Mouse (Mus musculus): ENCODE results near the gene Gpr55. TPM values are rescaled to one million over a fixed set of nuclear protein-coding genes. Genes with fewer than 3 reads are reported as not detected.
"Not testable (repeated sequence)": the region's sequence is repeated elsewhere in the genome, so short reads cannot be mapped to it uniquely, and the experiment has no call there.

The Gpr55 gene
- 10 to 100 TPM in 1 of 2 experiments, 1 to 10 TPM in 1; 2.7 to 10.2 TPM for polyA plus RNA-seq (2017; shearing (Covaris generic))

DNA sequence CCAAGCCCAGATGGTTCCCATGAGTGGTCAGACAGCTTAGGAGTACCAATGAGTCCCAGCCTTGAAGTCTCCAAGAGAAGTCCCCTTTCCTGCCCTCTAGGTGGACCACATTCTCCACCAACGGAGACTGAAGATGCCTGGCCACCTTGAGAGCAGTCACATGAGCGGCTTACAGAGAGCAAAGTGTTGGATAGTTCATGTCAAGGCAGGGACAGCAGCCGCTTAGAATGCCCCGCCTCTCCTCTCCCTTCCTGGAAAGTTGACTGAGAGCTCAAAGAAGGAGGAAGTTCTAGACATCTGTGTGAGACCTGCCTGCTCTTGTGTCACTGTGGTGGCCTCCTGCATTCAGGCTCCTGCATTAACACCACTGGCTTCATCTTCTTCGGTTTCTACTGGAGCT lies at the start of gene Gpr55:
Gene Gpr55, minus strand, starts transcription at position 135 of the 400 bp plus-strand sequence.
- peak; percentile 24 for ATAC-seq

DNA sequence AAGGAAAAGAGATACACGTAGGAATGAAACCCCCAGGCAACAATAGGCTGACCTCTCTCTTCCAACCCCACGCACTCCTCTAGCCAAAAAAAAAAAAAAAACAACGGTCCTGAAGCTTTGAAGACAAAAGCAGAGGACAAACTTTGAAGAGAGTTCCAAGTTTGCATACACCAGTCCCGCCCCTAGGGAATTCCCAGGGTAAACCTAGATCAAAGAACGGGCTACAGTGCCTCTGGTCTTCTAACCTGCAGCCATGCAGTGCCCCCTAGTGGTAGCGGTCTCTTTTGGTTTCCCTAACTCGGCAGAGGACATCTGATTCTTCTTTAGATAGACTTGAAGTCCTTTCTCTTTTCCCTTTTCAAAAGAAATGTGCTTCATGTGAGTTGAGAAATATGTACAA lies 47.0 kb upstream of the Gpr55 start:
- ATAC-seq = peak; percentile 90

DNA sequence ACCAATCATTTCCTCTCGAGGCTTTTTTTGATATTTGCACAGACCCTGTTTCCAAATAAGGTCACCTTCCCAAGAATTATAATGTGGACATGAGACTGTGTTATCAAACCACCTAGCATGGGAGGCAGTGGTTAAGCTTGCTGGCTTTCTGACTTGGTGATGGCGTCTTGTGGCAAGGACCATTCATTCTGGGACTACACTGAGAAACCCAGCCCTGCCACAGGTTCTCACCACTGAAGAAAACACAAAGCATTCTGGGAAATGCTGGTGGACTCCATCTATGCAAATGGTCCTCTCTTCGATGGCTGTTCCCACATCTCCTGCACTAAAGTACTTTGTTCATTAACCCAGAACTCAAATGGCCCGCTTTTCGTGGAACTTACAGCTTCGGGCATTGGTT lies 45.2 kb upstream of the Gpr55 start:
- no peak for ATAC-seq

DNA sequence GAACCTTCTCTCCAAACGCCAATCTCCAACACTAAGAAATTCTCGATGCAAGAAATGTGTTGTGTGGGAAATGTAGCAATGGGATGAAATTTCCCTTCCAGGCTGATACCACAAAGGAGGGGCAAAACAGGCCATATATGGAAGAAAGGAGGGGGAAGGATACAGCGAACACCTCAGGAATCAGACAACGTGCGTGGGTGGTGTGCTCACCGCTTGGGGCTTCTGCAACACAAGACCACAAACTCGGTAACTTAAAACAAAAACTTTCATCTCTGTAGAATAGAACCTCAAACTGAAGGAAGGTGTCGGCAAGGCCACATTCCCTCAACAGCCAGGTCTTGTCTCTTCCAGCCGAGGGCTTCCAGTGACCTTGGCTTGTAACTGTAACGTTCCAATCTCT lies 44.7 kb upstream of the Gpr55 start:
- ATAC-seq = peak; percentile 63

DNA sequence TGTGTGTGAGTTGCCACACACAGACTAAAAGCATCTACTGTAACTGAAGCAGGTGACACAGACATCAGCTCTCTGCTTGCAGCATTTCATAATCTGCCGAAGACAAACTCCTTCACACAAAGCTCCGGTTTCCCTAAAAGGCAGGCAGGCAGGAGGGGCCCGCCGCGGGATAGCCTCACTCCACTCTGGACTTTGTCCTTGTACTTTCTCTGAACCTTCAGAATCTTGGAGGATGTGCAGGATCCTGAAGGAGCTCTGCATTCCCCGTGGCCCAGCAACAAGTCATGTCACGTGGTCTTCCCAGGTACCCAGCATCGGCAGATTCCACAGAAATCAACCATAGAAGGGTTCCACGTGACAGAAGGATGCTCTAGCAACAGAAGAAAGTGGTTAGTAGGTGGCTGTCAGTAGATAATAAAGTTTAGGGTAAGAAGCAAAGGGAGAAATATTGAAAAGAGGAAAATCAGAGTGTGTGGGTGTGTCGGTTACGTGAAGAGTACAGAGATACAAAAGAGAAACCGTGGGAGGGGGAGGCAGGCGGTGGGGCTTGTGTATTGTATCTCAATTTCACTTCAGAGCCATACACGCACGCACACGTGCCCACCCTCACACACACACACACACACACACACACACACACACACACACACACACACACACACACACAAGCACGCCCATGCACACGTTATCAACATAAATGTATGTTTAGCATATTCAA lies 39.2 kb upstream of the Gpr55 start:
- peak; percentile 38 for ATAC-seq

DNA sequence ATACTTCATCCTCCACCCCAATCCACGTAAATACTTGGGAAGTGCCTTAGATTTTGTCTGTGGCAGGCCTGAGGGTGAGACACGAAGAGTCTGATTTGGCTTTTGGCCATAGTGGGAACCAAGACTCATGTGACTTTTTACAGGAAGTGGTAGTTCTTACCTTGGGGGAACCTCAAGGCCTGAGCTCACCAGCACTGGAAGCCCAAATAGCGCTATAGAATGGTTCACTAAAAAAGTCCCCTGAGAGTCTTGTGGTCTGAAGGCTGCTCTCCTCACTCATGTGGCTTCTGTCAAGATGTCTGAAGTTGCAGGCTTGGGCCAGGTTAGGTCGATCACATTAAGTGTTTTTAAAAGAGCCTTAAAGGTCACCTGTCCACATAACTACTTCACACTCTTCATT lies 37.2 kb upstream of the Gpr55 start:
- peak; percentile 93 for ATAC-seq

DNA sequence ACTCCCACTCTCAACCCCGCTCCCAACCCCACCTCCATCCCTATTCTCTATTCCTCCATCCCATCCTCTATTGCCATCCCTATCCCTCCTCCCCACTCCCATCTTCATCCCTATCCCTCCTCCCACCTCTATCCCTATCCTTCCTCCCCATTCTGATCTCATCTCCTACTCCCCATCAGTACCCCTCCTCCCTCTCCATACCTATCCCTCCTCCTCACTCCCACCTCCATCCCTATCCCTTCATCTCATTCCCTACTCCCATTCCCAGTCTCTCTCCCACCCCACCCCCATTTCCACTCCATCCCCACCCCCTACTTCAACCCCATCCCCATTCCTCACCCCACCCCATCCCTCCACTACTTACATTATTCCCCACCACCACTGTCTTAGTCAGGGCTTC lies 36.4 kb upstream of the Gpr55 start:
- no peak for ATAC-seq

DNA sequence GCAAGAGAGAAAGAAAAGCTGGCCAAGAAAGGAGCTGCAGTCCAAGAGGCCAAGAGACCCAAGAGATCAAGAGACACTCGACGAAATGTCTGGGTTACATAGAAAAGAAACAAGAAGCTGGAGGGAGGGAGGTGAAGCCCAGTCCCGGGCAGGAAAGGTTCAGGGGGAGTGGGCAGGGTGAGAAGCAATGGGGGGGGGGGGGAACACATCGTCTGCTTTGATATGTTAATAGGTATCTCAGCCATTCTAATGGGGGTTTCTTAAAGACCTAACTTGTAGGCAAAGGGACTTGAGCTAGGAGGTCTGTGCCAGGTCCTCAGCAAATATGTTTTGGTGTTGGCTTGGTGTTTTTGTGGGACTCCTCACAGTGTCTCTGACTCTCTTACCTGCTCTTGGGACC lies 32.7 kb upstream of the Gpr55 start:
- no peak for ATAC-seq

DNA sequence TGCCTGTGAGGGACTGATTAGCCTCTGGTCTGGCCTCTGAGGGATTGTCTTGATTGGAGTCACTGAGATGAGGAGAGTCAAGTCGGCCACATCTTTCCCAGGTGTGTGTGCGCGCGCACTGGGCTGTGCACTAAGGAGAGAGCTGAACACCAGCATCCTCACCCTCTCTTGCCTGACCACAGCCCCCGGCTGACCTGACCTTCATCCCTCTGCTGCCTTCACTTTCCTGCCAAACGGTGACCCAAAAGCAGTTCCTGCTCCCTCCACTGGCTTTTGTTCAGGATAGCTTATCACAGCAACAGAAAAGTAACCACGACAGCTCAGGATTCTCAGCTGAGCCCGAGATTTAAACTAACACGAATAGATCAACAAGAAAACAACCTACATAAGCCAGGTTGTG lies 31.4 kb upstream of the Gpr55 start:
- ATAC-seq = no peak

DNA sequence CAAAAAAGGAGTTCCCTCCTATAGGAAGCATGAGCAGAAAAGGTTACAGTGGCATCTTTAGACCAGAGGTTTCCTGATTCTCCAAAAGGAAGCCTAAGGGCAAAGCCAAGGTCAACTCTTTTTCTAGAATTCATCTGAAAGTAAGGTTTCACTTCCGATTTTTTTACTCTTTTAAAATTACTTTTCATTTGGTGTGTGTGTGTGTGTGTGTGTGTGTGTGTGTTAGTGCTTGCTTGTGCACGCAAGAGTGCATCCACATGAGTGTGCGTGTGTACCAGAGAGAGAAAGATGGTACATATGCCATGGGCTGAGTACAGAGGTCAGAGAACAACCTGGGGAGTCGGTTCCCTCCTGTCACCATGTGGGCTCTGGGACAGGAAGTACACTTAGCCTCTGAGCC lies 28.1 kb upstream of the Gpr55 start:
- ATAC-seq = not testable (repeated sequence)

DNA sequence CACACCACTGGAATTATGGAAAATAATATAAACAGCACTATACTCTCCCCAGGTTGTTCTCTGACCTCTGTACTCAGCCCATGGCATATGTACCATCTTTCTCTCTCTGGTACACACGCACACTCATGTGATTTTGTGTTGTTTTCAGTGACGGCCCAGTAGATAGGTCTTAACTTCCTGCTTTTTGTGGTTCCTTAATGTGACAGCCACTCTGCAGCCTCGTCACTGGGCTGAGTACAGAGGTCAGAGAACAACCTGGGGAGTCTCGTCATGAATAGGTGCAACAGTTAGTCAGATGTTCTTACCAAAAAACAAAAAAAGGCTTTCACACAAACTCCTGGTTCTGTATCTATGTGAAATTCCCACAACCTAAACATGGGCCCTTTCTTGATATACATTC lies 27.5 kb upstream of the Gpr55 start:
- ATAC-seq = no peak

DNA sequence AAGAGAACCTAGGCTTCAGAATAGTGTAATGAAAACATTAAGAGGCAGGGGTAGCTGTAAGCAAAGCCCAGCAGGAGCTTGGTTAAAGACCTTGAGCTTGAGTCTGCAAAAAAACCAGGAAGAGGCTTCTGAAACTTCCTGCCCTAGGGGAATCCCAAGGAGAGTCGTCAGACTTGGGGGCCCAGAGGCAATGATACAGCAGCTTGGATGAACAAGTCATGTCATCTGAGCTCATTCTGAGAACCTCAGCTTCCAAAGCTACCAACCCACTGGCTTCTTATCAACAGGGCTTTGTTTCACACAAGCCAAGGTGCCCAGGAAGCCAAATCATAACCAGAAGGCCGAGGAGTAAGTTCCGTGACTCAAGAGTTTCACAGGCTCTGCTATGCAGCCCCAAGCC lies 25.0 kb upstream of the Gpr55 start:
- peak; percentile 54 for ATAC-seq

DNA sequence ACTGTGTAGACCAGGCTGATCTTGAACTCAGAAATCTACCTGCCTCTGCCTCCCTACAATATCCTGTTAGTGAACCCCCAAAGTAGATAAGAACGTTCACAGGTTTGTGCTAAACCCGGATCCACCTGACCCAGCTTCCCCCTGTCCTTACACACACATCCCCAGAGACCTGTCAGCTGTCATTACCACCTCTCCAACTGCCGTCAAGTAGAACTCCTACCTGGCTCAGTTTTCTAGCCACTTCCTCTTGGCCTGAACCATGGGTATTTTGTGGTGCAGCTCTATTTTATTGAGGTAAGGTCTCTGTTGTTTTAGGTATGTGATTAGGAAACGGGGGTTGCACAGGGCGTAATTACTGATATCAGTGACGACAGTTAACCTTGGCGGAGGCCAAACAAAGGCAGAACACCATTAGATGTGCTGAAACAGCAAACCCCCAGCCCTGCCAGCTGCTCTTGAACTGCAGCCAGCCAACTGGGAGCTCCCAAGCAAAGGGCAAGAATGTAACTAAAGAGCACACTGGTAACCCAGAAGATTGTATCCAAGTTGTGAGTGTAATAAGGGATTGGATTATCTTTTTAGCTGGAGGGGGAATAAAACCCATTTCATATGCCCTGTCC lies 21.0 kb upstream of the Gpr55 start:
- ATAC-seq = peak; percentile 37

DNA sequence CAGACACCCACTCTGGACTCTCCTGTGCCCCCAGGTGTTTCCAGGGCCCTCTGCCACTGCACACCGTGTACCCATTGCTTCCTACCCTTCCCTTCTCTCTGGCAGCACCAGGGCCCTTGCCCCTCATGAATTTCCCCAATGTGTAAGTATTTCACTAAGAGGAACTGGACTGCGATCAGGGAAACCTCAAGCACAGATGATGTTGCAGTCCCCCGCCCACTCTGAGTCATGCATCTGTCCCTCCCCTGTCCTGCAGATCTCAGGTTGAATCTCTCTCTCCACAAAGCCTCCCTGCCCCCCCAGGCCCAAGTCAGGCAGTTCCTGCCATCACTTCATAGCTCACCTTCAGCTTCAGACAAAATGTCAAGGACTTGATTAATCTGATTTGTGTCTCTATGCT lies 16.9 kb upstream of the Gpr55 start:
- ATAC-seq = peak; percentile 32

DNA sequence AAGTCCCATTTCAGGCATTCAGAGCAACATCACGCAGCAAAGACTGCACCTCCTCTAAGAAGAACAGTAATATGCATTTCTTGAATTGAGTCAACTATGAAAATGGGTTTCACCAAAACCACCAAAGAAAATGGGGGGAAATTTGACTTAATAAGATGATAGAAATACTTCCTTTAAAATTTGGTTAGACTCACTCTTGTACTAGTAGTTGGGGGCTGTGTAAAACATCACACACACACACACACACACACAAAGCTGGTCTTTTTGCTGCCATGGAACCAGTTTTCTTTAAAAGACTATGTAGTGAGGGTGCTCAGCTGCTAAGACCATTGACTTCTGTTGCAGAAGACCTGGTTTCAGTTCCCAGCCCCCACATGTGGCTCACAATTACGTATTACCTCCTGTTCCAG lies 12.7 kb upstream of the Gpr55 start:
- peak; percentile 29 for ATAC-seq

DNA sequence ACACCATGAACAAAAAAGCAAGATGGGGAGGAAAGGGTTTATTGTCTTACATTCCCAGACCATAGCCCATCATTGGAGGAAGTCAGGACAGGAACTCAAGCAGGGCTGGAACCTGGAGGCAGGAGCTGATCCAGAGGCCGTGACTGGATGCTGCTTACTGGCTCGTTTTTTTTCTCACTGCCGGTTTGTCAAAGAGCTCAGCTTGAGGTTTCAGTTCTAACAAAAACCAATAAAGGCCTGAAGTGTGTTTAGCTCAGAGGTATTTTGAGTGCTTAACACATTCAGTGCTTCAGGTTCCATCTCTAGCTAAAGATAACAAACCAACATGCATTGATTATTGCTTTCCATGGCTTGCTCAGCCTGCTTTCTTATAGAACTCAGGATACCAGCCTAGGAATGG lies 11.5 kb upstream of the Gpr55 start:
- no peak for ATAC-seq

DNA sequence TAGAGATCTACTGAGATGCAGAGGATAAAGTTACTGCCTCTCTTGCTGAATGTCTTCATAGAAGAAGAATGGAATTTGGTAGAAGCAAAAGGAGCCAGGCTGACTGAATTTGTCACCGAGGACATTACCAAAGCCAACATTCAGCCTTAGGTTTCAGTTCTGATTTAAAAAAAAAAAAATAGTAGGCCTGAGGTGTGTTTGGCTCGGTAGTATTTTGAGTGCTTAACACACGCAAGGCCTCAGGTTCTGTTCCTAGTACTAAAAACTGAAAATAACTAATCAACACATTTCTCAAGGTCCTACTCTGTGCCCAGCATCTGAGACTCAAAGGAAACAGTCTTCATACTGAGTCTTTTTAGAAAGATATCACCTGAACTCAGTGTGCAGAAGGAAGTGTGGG lies 10.3 kb upstream of the Gpr55 start:
- ATAC-seq = no peak

DNA sequence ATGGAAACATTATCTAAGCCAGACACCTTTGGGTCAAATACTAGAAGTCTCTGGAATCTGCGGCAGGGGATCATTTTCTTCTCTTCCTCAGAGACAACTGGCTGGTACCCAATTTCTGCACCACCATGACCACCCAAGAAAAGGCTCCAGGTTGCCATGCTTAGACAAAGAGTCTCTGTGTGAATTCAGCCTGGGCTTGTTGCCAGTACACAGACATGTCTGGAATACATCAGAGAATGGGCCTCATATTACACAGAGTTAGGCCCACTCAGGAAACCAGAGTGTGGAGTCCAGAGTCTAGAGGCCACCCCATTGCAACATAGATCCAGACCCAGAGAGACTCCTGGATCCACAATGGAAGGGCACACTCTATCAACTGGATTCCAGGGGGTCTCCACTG lies 8.7 kb upstream of the Gpr55 start:
- ATAC-seq = no peak

DNA sequence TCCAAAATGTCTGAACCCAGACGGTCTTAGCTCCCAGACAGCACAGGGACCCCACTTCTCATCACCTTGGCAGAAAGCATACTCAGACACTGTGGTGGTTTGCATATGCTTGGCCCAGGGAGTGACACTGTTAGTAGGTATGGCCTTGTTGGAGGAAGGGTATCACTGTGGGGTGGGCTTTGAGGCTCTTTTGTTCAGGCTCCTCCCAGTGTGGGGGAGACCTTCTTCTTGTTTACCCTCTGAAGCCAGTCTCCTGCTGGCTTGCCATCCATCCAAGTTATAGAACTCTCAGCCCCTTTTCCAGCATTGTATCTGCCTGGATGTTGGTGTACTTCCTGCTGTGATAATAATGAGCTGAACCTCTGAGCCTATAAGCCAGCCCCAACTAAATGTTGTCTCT lies 8.3 kb upstream of the Gpr55 start:
- no peak for ATAC-seq

DNA sequence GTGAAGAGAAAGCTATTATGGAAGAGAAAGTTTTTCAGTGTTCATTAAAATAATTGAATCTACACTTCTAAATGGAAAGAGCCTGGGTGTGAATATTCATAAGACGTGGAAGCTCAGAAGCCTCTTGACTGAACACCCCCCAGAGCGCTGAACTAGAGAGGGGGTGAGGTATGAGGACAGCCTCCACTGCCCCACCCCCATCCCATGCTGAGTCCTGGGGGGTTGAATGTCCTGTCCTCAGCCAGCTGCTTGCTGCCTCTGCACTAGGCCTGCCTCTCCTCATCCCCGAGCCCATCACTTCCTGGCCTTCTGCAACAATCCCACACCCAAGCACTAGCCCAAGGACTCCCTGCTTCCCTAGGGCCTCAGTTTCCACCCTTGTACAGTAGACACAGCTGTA lies 5.0 kb upstream of the Gpr55 start:
- no peak for ATAC-seq

DNA sequence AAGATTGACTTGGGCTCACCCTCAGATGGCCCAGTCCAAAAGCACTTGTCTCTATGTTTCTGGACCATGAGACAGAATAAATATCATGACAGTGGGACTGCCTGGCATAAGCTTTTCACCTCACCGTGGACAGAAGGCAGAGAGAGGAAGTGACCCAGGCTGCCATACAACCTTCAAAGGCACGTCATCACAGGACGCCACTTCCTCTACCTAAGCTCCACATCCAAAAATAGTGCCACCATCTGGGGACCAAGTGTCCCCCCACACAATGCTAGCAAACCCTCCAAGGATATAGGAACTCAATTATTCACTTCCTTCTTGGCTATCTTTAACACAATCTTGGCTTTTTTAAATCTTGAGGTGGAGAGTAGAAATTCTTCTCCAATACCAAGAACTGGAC lies 1.3 kb upstream of the Gpr55 start:
- peak; percentile 59 for ATAC-seq

DNA sequence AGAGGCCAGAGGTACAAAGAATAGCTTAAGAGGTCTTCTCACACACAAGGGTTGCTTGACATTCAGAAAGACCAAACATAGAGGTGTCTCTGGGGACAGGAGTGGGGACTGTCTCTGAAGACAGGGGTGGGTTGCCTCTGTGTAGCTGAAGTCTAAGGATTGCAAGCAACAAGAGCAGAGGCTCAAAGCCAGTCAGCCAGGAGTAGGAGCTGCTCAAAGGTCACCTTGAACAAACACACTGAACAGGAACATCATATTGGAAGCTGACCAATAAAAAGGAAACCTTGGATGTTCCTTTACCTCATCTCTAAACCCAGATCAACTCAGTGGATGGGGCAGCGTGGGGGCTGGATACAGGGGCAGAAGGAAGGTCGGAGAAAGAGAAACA lies 924 bp downstream of the Gpr55 start:
- no peak for ATAC-seq

DNA sequence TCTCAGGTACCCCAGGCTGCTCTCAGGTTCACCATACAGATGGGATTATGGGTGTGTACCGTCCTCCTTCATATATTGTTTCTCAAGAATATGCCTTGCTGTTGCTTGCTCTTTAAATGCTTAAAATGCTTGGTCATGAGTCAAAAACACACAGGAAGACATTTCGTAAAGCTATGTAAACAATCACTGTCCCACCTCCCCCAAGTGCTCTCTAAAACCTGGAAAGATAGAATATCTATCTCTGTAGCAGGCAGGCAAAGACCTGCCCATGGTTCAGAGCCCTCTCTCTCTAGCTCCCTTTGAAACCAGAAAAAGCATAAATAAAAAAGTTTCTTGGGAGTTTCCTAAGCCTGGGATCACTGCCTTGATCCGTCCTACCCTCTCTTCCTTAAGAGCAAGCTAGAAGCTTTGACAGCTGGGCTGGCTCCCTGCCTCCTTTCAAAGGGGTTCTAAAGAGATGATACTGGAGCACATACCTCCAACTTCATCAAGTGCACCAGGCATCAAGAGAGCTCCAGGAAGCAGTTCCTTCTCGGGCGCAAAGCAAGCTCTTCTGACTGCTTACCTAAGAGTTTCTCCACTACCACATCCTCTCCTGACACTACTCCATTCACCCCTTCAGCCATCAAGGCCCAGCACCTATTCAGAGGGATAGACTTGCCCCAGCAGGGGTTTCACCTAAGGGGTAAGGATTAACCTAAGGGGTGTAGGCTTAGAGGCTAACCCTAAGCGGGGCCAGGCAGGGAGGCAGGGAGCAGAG lies 1.5 kb downstream of the Gpr55 start:
- ATAC-seq = peak; percentile 71

All from CD4-positive, CD25-positive, alpha-beta regulatory T cell, adult 4 months (primary cell).